Mouse (Mus musculus): ENCODE measurements around the gene 2610002M06Rik.

GRCm38 (mm10) chrX:107812120-107812519, 4.0 kb downstream of the 2610002M06Rik start:
- no peak for TF ChIP-seq CTCF (IDR thresholded peaks at IDR 0.05; ENCODE audit: low read depth)
- TF ChIP-seq EP300 (IDR thresholded peaks at IDR 0.05; ENCODE audit: low read depth): no peak

Measured in liver, embryonic 14.5 days (tissue).